Mouse (Mus musculus) ES-E14 (cell line): Measurements from ENCODE around the gene Srgap1.

ENCODE experiments used
- CHD2 ChIP-seq: IDR thresholded peaks from 2 replicates; pipeline ENCODE4 v1.6.1; 2014; ENCODE audit warnings: mild to moderate bottlenecking, low read depth, low read length, inconsistent platforms
- HCFC1 ChIP-seq: IDR thresholded peaks from 2 replicates; pipeline ENCODE4 v1.6.1; 2012; ENCODE audit warnings: low read length, inconsistent platforms, borderline replicate concordance; ENCODE audit not compliant: insufficient read depth
- MAFK ChIP-seq: IDR thresholded peaks from 2 replicates; pipeline ENCODE4 v1.6.1; 2014; ENCODE audit warnings: mild to moderate bottlenecking, low read depth, low read length, inconsistent platforms; ENCODE audit not compliant: insufficient read depth
- ZC3H11A ChIP-seq: IDR thresholded peaks from 2 replicates; pipeline ENCODE4 v1.6.1; 2012; ENCODE audit warnings: low read depth, mild to moderate bottlenecking, inconsistent platforms, low read length, borderline replicate concordance

DNA sequence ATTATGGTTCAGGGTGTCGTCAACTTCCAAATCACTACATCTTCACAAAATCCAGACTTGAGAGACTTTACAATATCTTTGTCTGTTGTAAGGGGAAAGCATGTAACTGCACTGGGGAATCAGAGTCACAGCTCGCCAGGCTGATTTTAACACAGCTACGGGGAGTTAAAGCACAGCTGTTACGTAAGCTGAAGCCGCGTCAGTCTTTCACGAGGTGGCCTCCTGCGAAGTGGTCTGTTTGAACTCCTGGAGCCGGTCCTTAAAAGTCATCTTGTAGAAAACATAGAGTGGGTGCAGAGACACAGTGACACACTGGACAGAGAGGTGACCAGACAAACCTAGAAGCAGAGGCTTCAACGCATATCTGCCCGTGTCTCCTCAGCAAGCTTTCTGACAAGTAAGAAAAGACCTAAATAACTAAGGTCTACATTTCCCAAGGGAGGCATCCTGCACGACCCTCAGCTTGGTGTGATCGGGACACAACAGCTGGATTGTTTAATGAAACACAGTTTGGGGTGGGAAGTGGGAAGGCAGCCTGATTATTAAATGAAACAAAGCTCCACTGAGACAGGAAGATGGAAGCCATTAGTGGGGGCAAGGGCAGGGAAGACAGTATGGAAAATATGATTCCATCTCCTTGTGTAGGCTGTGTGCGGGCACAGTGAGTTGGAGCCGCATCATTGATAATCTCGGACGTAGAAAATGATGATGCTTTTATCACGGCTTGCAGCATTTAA is 181.4 kb downstream of the Srgap1 start:
- TF ChIP-seq HCFC1 (no peak), ZC3H11A (no peak), MAFK (no peak), CHD2 (no peak)
